Mouse (Mus musculus): ENCODE measurements around the gene Cgnl1. TPM values are rescaled to one million over a fixed set of nuclear protein-coding genes. Genes with fewer than 3 reads are reported as not detected.
A peak's percentile ranks its signal among the peaks of the same experiment; 100 is the strongest.

The Cgnl1 gene
- polyA plus RNA-seq, 1 experiment from 2014 or later, result 30.9 TPM

DNA sequence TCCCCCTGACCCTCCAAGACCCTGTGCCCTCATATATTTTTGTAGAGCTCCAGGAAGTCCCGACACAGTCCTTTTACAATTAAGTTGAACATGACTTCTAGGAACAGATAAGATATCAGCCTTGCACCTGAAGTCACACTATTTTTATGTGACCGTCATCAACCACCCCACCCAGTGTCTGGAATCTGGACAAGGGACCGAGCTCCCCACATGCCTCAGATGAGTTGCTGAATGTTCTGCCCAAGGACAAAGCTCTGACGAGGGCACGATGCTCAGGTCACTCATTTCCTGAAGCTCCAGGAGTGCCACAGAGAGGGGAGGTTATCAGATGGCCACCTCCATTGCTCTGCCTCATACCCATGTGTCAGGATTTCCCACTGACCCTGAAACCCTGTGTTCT is 100.7 kb downstream of the Cgnl1 start:
- H3K4me3 ChIP-seq (ENCODE audit: low read length), result no peak overlapping the region
- no peaks in the 10 kb centered on the region for H3K27me3 ChIP-seq (ENCODE audit: insufficient read depth, low read length)
- H3K9me3 ChIP-seq (ENCODE audit: low read length), result no peaks in the 10 kb centered on the region; the same call in 1 of the 2 replicates
- 41% methylated on average over 5 of the region's 5 CpGs for WGBS
- peaks cover 32% of the 10 kb centered on the region for H3K4me1 ChIP-seq (ENCODE audit: insufficient read depth, low read length)
- ATAC-seq (ENCODE audit: low FRiP score, low TSS enrichment), result no peak
- H3K27ac ChIP-seq (ENCODE audit: low read length), result no peak overlapping the region
- no peak overlapping the region for H3K4me2 ChIP-seq (replicated peaks; ENCODE audit: low read depth, low read length)
- no peaks in the 10 kb centered on the region for H3K36me3 ChIP-seq (ENCODE audit: insufficient read depth, low read length)
- H3K9ac ChIP-seq (replicated peaks; ENCODE audit: low read length), result no peak overlapping the region

DNA sequence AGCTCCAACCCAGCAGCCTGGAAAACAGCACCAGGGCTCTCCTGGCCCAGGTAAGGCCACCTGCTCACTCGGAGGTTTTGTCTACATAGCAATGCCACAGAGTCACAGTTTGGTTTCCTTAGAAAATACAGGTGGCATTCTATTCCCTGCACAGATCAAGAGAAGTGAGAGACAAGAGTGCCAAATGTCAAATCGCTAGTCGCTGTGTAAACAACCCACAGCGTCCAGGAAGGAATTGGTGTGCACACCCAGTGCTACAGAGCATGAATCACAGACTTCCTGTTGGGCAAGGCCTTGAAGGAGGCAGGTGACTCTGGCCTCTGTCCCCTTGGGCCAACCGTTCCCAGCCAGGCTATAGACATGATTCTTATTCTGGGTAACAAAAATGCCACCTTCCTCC is 103.8 kb downstream of the Cgnl1 start:
- no peak overlapping the region for H3K4me3 ChIP-seq (ENCODE audit: low read length)
- H3K27me3 ChIP-seq (ENCODE audit: insufficient read depth, low read length), result no peaks in the 10 kb centered on the region
- H3K4me2 ChIP-seq (replicated peaks; ENCODE audit: low read depth, low read length), result no peak overlapping the region
- H3K9ac ChIP-seq (replicated peaks; ENCODE audit: low read length), result no peak overlapping the region
- 16% methylated on average over 5 of the region's 5 CpGs for WGBS
- no peak for ATAC-seq (ENCODE audit: low FRiP score, low TSS enrichment)
- no peaks in the 10 kb centered on the region for H3K36me3 ChIP-seq (ENCODE audit: insufficient read depth, low read length)
- H3K9me3 ChIP-seq (ENCODE audit: low read length), result no peaks in the 10 kb centered on the region; the same call in 1 of the 2 replicates
- peaks cover 52% of the 10 kb centered on the region for H3K4me1 ChIP-seq (ENCODE audit: insufficient read depth, low read length)
- peak overlapping the region; percentile 59 for H3K27ac ChIP-seq (ENCODE audit: low read length)

- H3K36me3 ChIP-seq (ENCODE audit: insufficient read depth, low read length), result no peaks in the 10 kb centered on the region
Measured at GRCm38 (mm10) chr9:71666432-71666831, 105.0 kb downstream of the Cgnl1 start.

DNA sequence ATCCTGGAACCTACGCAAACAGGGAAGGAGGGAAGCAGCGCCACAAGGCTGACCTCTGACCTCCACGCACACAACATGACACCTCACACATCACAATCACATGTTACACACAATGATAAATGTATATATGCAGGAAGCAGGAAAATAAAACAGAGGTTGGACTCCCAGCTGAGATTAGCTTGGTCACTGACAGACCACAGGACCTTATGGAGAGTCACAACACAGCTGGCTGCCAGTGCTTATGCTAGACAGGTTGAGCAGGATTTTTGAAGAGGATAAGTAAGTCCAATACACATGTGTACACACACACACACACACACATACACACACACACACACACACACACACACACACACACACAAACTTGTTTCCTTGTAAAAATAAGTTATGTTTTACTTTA is 105.9 kb downstream of the Cgnl1 start:
- Histone ChIP-seq H3K9ac (replicated peaks; ENCODE audit: low read length) (no peak overlapping the region), H3K4me3 (ENCODE audit: low read length) (no peak overlapping the region), H3K4me2 (replicated peaks; ENCODE audit: low read depth, low read length) (no peak overlapping the region), H3K4me1 (ENCODE audit: insufficient read depth, low read length) (peaks cover 64% of the 10 kb centered on the region), H3K27ac (ENCODE audit: low read length) (no peak overlapping the region), H3K9me3 (ENCODE audit: low read length) (no peaks in the 10 kb centered on the region), H3K36me3 (ENCODE audit: insufficient read depth, low read length) (no peaks in the 10 kb centered on the region), H3K27me3 (ENCODE audit: insufficient read depth, low read length) (no peaks in the 10 kb centered on the region)
- 72% methylated on average over 3 of the region's 3 CpGs for WGBS
- ATAC-seq (ENCODE audit: low FRiP score, low TSS enrichment), result no peak

More at GRCm38 (mm10) chr9:71666432-71666831, 105.0 kb downstream of the Cgnl1 start:
- ATAC-seq (ENCODE audit: low FRiP score, low TSS enrichment), result no peak
- H3K27ac ChIP-seq (ENCODE audit: low read length), result peak overlapping the region; percentile 13; the same call in 1 of the 2 replicates
- H3K27me3 ChIP-seq (ENCODE audit: insufficient read depth, low read length), result no peaks in the 10 kb centered on the region
- H3K4me2 ChIP-seq (replicated peaks; ENCODE audit: low read depth, low read length), result no peak overlapping the region
- no peak overlapping the region for H3K9ac ChIP-seq (replicated peaks; ENCODE audit: low read length)
- peaks cover 55% of the 10 kb centered on the region for H3K4me1 ChIP-seq (ENCODE audit: insufficient read depth, low read length)
- H3K9me3 ChIP-seq (ENCODE audit: low read length), result no peaks in the 10 kb centered on the region
- H3K4me3 ChIP-seq (ENCODE audit: low read length), result no peak overlapping the region
- WGBS, result 64% methylated on average over 6 of the region's 6 CpGs

DNA sequence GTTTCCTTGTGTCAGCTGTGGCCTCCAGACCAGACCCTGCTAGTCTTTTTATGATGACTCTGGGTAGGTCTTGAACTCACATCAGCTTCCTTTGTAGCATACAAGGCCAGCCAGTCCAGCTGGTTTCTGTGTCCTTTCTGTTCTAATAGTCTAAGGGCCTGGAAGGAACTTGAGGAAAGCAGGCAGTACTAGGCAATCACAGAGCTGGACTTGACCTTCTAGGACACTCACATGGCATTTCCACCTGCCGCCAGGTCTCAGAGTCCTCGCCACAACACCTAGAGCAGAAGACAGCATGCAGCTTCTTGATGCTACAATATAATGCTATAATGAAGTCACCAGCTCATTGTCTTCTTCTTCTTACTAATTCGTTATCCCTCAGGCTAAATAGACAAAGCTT is 106.5 kb downstream of the Cgnl1 start:
- no peaks in the 10 kb centered on the region for H3K9me3 ChIP-seq (ENCODE audit: low read length)
- 93% methylated on average over 3 of the region's 3 CpGs for WGBS
- H3K4me3 ChIP-seq (ENCODE audit: low read length), result no peak overlapping the region
- H3K4me1 ChIP-seq (ENCODE audit: insufficient read depth, low read length), result peaks cover 71% of the 10 kb centered on the region
- no peaks in the 10 kb centered on the region for H3K36me3 ChIP-seq (ENCODE audit: insufficient read depth, low read length)
- no peak for ATAC-seq (ENCODE audit: low FRiP score, low TSS enrichment)
- no peak overlapping the region for H3K4me2 ChIP-seq (replicated peaks; ENCODE audit: low read depth, low read length)
- H3K27me3 ChIP-seq (ENCODE audit: insufficient read depth, low read length), result no peaks in the 10 kb centered on the region
- no peak overlapping the region for H3K9ac ChIP-seq (replicated peaks; ENCODE audit: low read length)
- H3K27ac ChIP-seq (ENCODE audit: low read length), result peak overlapping the region; percentile 91

GRCm38 (mm10) chr9:71663421-71664217 is 107.8 kb downstream of the Cgnl1 start:
- Histone ChIP-seq H3K27ac (ENCODE audit: low read length) (peak overlapping the region; percentile 91), H3K4me3 (ENCODE audit: low read length) (no peak overlapping the region), H3K36me3 (ENCODE audit: insufficient read depth, low read length) (no peaks in the 10 kb centered on the region), H3K27me3 (ENCODE audit: insufficient read depth, low read length) (no peaks in the 10 kb centered on the region), H3K4me2 (replicated peaks; ENCODE audit: low read depth, low read length) (peak overlapping the region; percentile 8; the same call in 1 of the 2 replicates), H3K9ac (replicated peaks; ENCODE audit: low read length) (no peak overlapping the region), H3K4me1 (ENCODE audit: insufficient read depth, low read length) (peaks cover 78% of the 10 kb centered on the region), H3K9me3 (ENCODE audit: low read length) (no peaks in the 10 kb centered on the region)
- WGBS, result 35% methylated on average over 11 of the region's 11 CpGs
- peak; percentile 90 for ATAC-seq (ENCODE audit: low FRiP score, low TSS enrichment)

GRCm38 (mm10) chr9:71660540-71660939 is 110.9 kb downstream of the Cgnl1 start:
- no peaks in the 10 kb centered on the region for H3K27me3 ChIP-seq (ENCODE audit: insufficient read depth, low read length)
- H3K4me1 ChIP-seq (ENCODE audit: insufficient read depth, low read length), result peaks cover 52% of the 10 kb centered on the region
- H3K4me2 ChIP-seq (replicated peaks; ENCODE audit: low read depth, low read length), result no peak overlapping the region
- H3K9ac ChIP-seq (replicated peaks; ENCODE audit: low read length), result no peak overlapping the region
- H3K9me3 ChIP-seq (ENCODE audit: low read length), result peaks cover 6% of the 10 kb centered on the region
- no peak overlapping the region for H3K4me3 ChIP-seq (ENCODE audit: low read length)
- peaks cover 3% of the 10 kb centered on the region; the same call in 1 of the 2 replicates for H3K36me3 ChIP-seq (ENCODE audit: insufficient read depth, low read length)
- peak overlapping the region; percentile 66 for H3K27ac ChIP-seq (ENCODE audit: low read length)
- ATAC-seq (ENCODE audit: low FRiP score, low TSS enrichment), result 0 out of 2 replicates have a peak, but pooled peaks have one; percentile 29
- WGBS, result 19% methylated on average over 9 of the region's 9 CpGs

GRCm38 (mm10) chr9:71659681-71660080 is 111.7 kb downstream of the Cgnl1 start:
- peak overlapping the region; percentile 66 for H3K27ac ChIP-seq (ENCODE audit: low read length)
- H3K36me3 ChIP-seq (ENCODE audit: insufficient read depth, low read length), result peaks cover 3% of the 10 kb centered on the region; the same call in 1 of the 2 replicates
- no peak for ATAC-seq (ENCODE audit: low FRiP score, low TSS enrichment)
- H3K27me3 ChIP-seq (ENCODE audit: insufficient read depth, low read length), result no peaks in the 10 kb centered on the region
- H3K9ac ChIP-seq (replicated peaks; ENCODE audit: low read length), result no peak overlapping the region
- 62% methylated on average over 5 of the region's 5 CpGs for WGBS
- H3K4me3 ChIP-seq (ENCODE audit: low read length), result no peak overlapping the region
- no peak overlapping the region for H3K4me2 ChIP-seq (replicated peaks; ENCODE audit: low read depth, low read length)
- H3K9me3 ChIP-seq (ENCODE audit: low read length), result peaks cover 6% of the 10 kb centered on the region
- peaks cover 48% of the 10 kb centered on the region for H3K4me1 ChIP-seq (ENCODE audit: insufficient read depth, low read length)

- Histone ChIP-seq H3K27ac (ENCODE audit: low read length) (no peak overlapping the region), H3K27me3 (ENCODE audit: insufficient read depth, low read length) (no peaks in the 10 kb centered on the region), H3K4me3 (ENCODE audit: low read length) (no peak overlapping the region), H3K4me2 (replicated peaks; ENCODE audit: low read depth, low read length) (no peak overlapping the region), H3K36me3 (ENCODE audit: insufficient read depth, low read length) (peaks cover 9% of the 10 kb centered on the region), H3K9me3 (ENCODE audit: low read length) (peaks cover 10% of the 10 kb centered on the region), H3K9ac (replicated peaks; ENCODE audit: low read length) (no peak overlapping the region), H3K4me1 (ENCODE audit: insufficient read depth, low read length) (peaks cover 28% of the 10 kb centered on the region)
- 91% methylated on average over 1 of the region's 1 CpGs for WGBS
- no peak for ATAC-seq (ENCODE audit: low FRiP score, low TSS enrichment)
Measured at GRCm38 (mm10) chr9:71657199-71657598, 114.2 kb downstream of the Cgnl1 start.

DNA sequence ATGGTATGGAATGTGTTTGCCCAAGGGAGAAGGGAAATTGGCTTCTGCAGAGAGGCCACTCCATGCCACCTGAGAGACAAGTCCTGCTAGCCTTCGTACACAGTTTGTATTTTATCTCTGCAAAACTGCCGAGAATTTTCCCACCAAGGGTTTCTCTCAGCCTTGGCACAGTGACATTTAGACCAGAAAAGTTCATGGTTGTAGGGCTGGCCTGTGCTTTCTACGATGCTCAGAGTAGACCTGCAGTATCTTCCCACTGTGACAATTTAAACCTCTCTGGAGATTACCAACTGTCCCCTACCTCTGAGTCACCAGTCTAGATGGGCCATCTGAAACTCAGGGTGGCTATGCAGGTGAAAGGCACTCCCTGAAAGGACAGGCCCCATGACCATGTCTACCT is 116.5 kb downstream of the Cgnl1 start:
- no peak overlapping the region for H3K27ac ChIP-seq (ENCODE audit: low read length)
- no peak overlapping the region for H3K4me2 ChIP-seq (replicated peaks; ENCODE audit: low read depth, low read length)
- no peak for ATAC-seq (ENCODE audit: low FRiP score, low TSS enrichment)
- H3K9me3 ChIP-seq (ENCODE audit: low read length), result peaks cover 10% of the 10 kb centered on the region
- 69% methylated on average over 3 of the region's 3 CpGs for WGBS
- H3K36me3 ChIP-seq (ENCODE audit: insufficient read depth, low read length), result peaks cover 31% of the 10 kb centered on the region
- H3K27me3 ChIP-seq (ENCODE audit: insufficient read depth, low read length), result no peaks in the 10 kb centered on the region
- H3K4me1 ChIP-seq (ENCODE audit: insufficient read depth, low read length), result peaks cover 9% of the 10 kb centered on the region
- H3K4me3 ChIP-seq (ENCODE audit: low read length), result no peak overlapping the region
- H3K9ac ChIP-seq (replicated peaks; ENCODE audit: low read length), result no peak overlapping the region

Data from kidney, embryonic 16.5 days (tissue).